ENCODE assay signal across 17 mouse cellular contexts in the genomic region with DNA sequence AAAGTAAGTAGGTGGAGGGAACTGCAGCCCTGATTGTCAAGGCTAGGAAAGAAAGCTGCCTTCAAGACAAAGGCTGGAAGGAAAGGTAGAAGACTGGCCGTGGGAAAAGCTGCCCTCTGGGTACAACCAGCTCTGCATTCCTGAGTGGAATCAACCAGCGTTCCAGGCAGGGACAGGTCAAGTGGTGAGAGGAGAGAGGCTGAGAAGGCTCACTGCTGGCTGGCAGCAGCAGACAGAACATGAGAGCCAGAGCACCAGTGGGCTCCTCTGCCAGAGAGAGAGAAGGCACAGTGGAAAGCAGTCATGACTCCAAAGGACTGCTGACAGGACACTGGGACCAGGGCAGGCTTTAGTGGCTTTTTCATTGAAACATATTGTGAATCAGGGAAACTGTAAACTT. TPM values are rescaled to one million over a fixed set of nuclear protein-coding genes. Genes with fewer than 3 reads are reported as not detected.
DNase-seq lines count a peak whose midpoint lies in the region; ATAC-seq and TF ChIP-seq lines count a peak whose summit lies in the region.
"Had no signal": no experiment of that assay in that cellular context is flagged by ENCODE, and none has a peak within 500 bp of the region (broad histone marks: within the 10 kb centered on the region; RNA-seq: fewer than 3 reads in every experiment).

No protein-coding gene starts in this region.

- peak overlapping the region; percentile 31; the same call in 1 of the 2 replicates for H3K27ac ChIP-seq in heart, embryonic 10.5 days
- peak overlapping the region; percentile 66 for H3K27ac ChIP-seq in heart, embryonic 16.5 days (ENCODE audit: low read length)
- H3K27ac ChIP-seq in thymus, adult 2 months (ENCODE audit: control insufficient read depth, insufficient read depth, low read length) = no peak overlapping the region
- H3K27ac ChIP-seq: embryonic facial prominence, embryonic 10.5 days; forebrain, embryonic 10.5 days; hindbrain, embryonic 10.5 days; layer of hippocampus, adult 2 months; limb, embryonic 10.5 days; macrophage had no signal

- no peaks in the 10 kb centered on the region for H3K27me3 ChIP-seq in heart, embryonic 10.5 days (ENCODE audit: insufficient read depth, poor library complexity, severe bottlenecking)
- no peaks in the 10 kb centered on the region for H3K27me3 ChIP-seq in heart, embryonic 16.5 days (ENCODE audit: control insufficient read depth, insufficient read depth, low read length)
- H3K27me3 ChIP-seq in thymus, adult 2 months (ENCODE audit: control insufficient read depth, insufficient read depth, low read length) = no peaks in the 10 kb centered on the region

- H3K9me3 ChIP-seq in heart, embryonic 10.5 days = no peaks in the 10 kb centered on the region
- H3K9me3 ChIP-seq in heart, embryonic 16.5 days (replicated peaks; ENCODE audit: control insufficient read depth, low read length) = no peaks in the 10 kb centered on the region
- H3K9me3 ChIP-seq: embryonic facial prominence, embryonic 10.5 days; forebrain, embryonic 10.5 days; hindbrain, embryonic 10.5 days; limb, embryonic 10.5 days had no signal

- ATAC-seq in heart, embryonic 16.5 days (replicated peaks; ENCODE audit: extremely low read depth, insufficient read depth, low FRiP score) = peak; percentile 75

- WGBS in heart, embryonic 10.5 days = 39% methylated on average over 2 of the region's 2 CpGs
- 45% methylated on average over 2 of the region's 2 CpGs for WGBS in heart, embryonic 16.5 days
- 97% methylated on average over 2 of the region's 2 CpGs for WGBS in thymus, adult 2 months

- DNase-seq in gastrocnemius, postnatal 14 days = peak; percentile 15
- no peak for DNase-seq in gastrocnemius, postnatal 36 days
- DNase-seq in heart, embryonic 10.5 days (ENCODE audit: low spot score) = peak; percentile 79
- DNase-seq in induced T-regulatory cell, adult 2 months (ENCODE audit: low read depth) = peak; percentile 4
- no peak for DNase-seq in cerebellum, adult 9-11 months
- DNase-seq in thymus, adult 2 months = no peak
- DNase-seq in urinary bladder, postnatal 14 days (ENCODE audit: low spot score) = no peak
- DNase-seq: adrenal gland, postnatal 25 days; cerebellum, adult 9-10 months had no signal

- no peak for TF ChIP-seq CTCF in thymus, adult 2 months (IDR thresholded peaks at IDR 0.05; ENCODE audit: borderline replicate concordance, control insufficient read depth, extremely low read depth, insufficient read depth, low read length, poor library complexity)

- H3K4me3 ChIP-seq in heart, embryonic 10.5 days = no peak overlapping the region
- H3K4me3 ChIP-seq in heart, embryonic 16.5 days (ENCODE audit: low read length) = no peak overlapping the region
- H3K4me3 ChIP-seq in thymus, adult 2 months (ENCODE audit: control insufficient read depth, insufficient read depth, low read length) = no peak overlapping the region
- H3K4me3 ChIP-seq: embryonic facial prominence, embryonic 10.5 days; forebrain, embryonic 10.5 days; hindbrain, embryonic 10.5 days; layer of hippocampus, adult 2 months; limb, embryonic 10.5 days had no signal

- H3K9ac ChIP-seq in heart, embryonic 16.5 days (ENCODE audit: low read length) = peak overlapping the region; percentile 38; the same call in 1 of the 2 replicates
- H3K9ac ChIP-seq: forebrain, postnatal 0 days had no signal

- TF ChIP-seq POLR2A in thymus, adult 2 months (IDR thresholded peaks at IDR 0.05; ENCODE audit: control insufficient read depth, extremely low read depth, insufficient read depth, low read length, poor library complexity) = no peak

- H3K4me2 ChIP-seq in heart, embryonic 16.5 days (ENCODE audit: low read depth, low read length) = no peak overlapping the region

- intact Hi-C loops in gastrocnemius, postnatal 14 days (cut with DNase I; ENCODE audit: low total_unique reads) = loop anchor here (5.0 to 10.0 kb wide), 2 partner anchors 61 to 184 kb away; a partner anchor contains a TSS
- intact Hi-C loops in gastrocnemius, postnatal 36 days (cut with DNase I) = loop anchor here (1.0 to 5.0 kb wide), 2 partner anchors 56 to 176 kb away; no protein-coding TSS in a partner anchor

- H3K36me3 ChIP-seq in heart, embryonic 10.5 days = peaks cover 52% of the 10 kb centered on the region
- H3K36me3 ChIP-seq in heart, embryonic 16.5 days (ENCODE audit: control insufficient read depth, insufficient read depth) = peaks cover 8% of the 10 kb centered on the region; the same call in 1 of the 2 replicates
- H3K36me3 ChIP-seq in thymus, adult 2 months (ENCODE audit: control insufficient read depth, insufficient read depth, low read length) = peaks cover 27% of the 10 kb centered on the region

- H3K4me1 ChIP-seq in heart, embryonic 10.5 days = peaks cover 13% of the 10 kb centered on the region
- H3K4me1 ChIP-seq in heart, embryonic 16.5 days (ENCODE audit: control insufficient read depth, insufficient read depth, low read length) = peaks cover 11% of the 10 kb centered on the region
- no peaks in the 10 kb centered on the region for H3K4me1 ChIP-seq in thymus, adult 2 months (replicated peaks; ENCODE audit: control insufficient read depth, insufficient read depth, low read length)
- H3K4me1 ChIP-seq: embryonic facial prominence, embryonic 10.5 days; forebrain, embryonic 10.5 days; hindbrain, embryonic 10.5 days; limb, embryonic 10.5 days had no signal

RNA-seq across cellular contexts. Expression of a gene that starts 46.9 kb away (rescaled TPM):
- total RNA-seq in gastrocnemius, postnatal 14 days (2021) = 10 to 100 TPM; 18.1 TPM
- 10 to 100 TPM; 14.0 to 14.8 TPM for total RNA-seq in gastrocnemius, postnatal 36 days (2021)
- polyA plus RNA-seq in heart, embryonic 10.5 days (2016; fragmentation: Nextera tagmentation; extraction: Ambion mirVana) = 16.5 and 20.9 TPM in 2 replicates
- polyA plus RNA-seq in heart, embryonic 16.5 days (2015; fragmentation: Nextera tagmentation; extraction: Ambion mirVana) = 11.4 and 11.9 TPM in 2 replicates
- polyA plus RNA-seq in thymus, adult 2 months (2012; rRNA removed) = 13.5 and 14.5 TPM in 2 replicates

Comparison
In these comparisons a context has a peak if more than half of its experiments do, and no peak if none do; other contexts are left out.
1. DNase-seq: peak in gastrocnemius, postnatal 14 days (single experiment), heart, embryonic 10.5 days (single experiment) and induced T-regulatory cell, adult 2 months (single experiment); none in gastrocnemius, postnatal 36 days (0 of 2), cerebellum, adult 9-11 months (single experiment), thymus, adult 2 months (single experiment) and urinary bladder, postnatal 14 days (single experiment).